Mouse (Mus musculus) midbrain, postnatal 0 days (tissue): Measurements from ENCODE around the gene Cxcl15. TPM values are rescaled to one million over a fixed set of nuclear protein-coding genes. Genes with fewer than 3 reads are reported as not detected.

ENCODE experiments used
- ATAC-seq: fragments of 200-750 bp; cut with Nextera tagmentation; 2 replicates; pipeline ENCODE4 v1.8.0; 2017; ENCODE audit warnings: moderate number of reproducible peaks, mild to moderate bottlenecking, moderate TSS enrichment, moderate library complexity; ENCODE audit not compliant: low FRiP score
- DNase-seq: peaks from one replicate; pipeline ENCODE4 v3.0.0-alpha.2; 2015; ENCODE audit warnings: low spot score
- H3K27ac ChIP-seq: fragments of 300-500 bp; sonication (generic); 2 replicates; pipeline ENCODE4 v1.5.1; 2014; ENCODE audit warnings: low read depth, mild to moderate bottlenecking, low read length, mixed read lengths
- H3K27me3 ChIP-seq: fragments of 300-500 bp; sonication (generic); 2 replicates; pipeline ENCODE4 v1.6.1; 2014; ENCODE audit warnings: low read length, control low read depth, mixed read lengths; ENCODE audit not compliant: insufficient read depth
- H3K36me3 ChIP-seq: fragments of 300-500 bp; sonication (generic); 2 replicates; pipeline ENCODE4 v1.6.1; 2014; ENCODE audit warnings: low read length, control low read depth, mixed read lengths; ENCODE audit not compliant: insufficient read depth
- H3K4me1 ChIP-seq: fragments of 300-500 bp; sonication (generic); 2 replicates; pipeline ENCODE4 v1.6.1; 2014; ENCODE audit warnings: mild to moderate bottlenecking, control low read depth, antibody characterized with exemption, low read length, mixed read lengths; ENCODE audit not compliant: insufficient read depth
- H3K4me2 ChIP-seq: fragments of 300-500 bp; sonication (generic); 2 replicates; pipeline ENCODE4 v1.6.1; 2014; ENCODE audit warnings: low read depth, mild to moderate bottlenecking, low read length, mixed read lengths; ENCODE audit not compliant: poor library complexity, severe bottlenecking
- H3K4me3 ChIP-seq: fragments of 300-500 bp; sonication (generic); 2 replicates; pipeline ENCODE4 v1.5.1; 2014; ENCODE audit warnings: low read depth, mild to moderate bottlenecking, low read length, moderate library complexity
- H3K9ac ChIP-seq: fragments of 300-500 bp; sonication (generic); replicated peaks from 2 replicates; pipeline ENCODE4 v1.6.1; 2014; ENCODE audit warnings: mild to moderate bottlenecking, low read length, moderate library complexity, mixed read lengths; ENCODE audit not compliant: poor library complexity, severe bottlenecking
- H3K9me3 ChIP-seq: fragments of 300-500 bp; sonication (generic); 2 replicates; pipeline ENCODE4 v1.6.1; 2016; ENCODE audit warnings: low read length, control low read depth
- CTCF ChIP-seq: IDR thresholded peaks from 2 replicates; pipeline ENCODE4 v1.5.1; 2016; ENCODE audit warnings: antibody characterized with exemption, mild to moderate bottlenecking
- WGBS: fragments of 180-500 bp; shearing (Covaris S2); extraction: QIAGEN DNeasy Blood & Tissue Kit; methylation state at CpG from one replicate; pipeline ENCODE4 v1.1.7; 2014; 5-methylcytosine and 5-hydroxymethylcytosine counted together
- polyA plus RNA-seq: library from polyadenylated mRNA; unstranded; fragments of >200 nt; fragmentation: Nextera tagmentation; extraction: Ambion mirVana; gene quantifications from 2 replicates; pipeline ENCODE4 v1.2.1, GENCODE M21; 2015
- total RNA-seq: library from RNA; depleted of rRNA; stranded (reverse); fragments of >200 nt; gene quantifications from 2 replicates; pipeline ENCODE4 v1.2.3, GENCODE M21; 2014

Cxcl15 gene
- total and polyA plus RNA-seq, 2 experiments from 2014 or later, result not detected

- no peak overlapping the region for H3K4me2 ChIP-seq
- no peaks in the 10 kb centered on the region for H3K9me3 ChIP-seq
- no peak overlapping the region for H3K27ac ChIP-seq
- WGBS, result 89% methylated on average over 2 of the region's 2 CpGs
- DNase-seq, result no peak
- no peak for TF ChIP-seq CTCF
- H3K4me1 ChIP-seq, result peaks cover 3% of the 10 kb centered on the region; the same call in 1 of the 2 replicates
- H3K4me3 ChIP-seq, result no peak overlapping the region
- no peak for ATAC-seq
- H3K9ac ChIP-seq, result no peak overlapping the region
- H3K36me3 ChIP-seq, result no peaks in the 10 kb centered on the region
- no peaks in the 10 kb centered on the region for H3K27me3 ChIP-seq
Measured at GRCm38 (mm10) chr5:90760844-90761243, 33.5 kb upstream of the Cxcl15 start.

- Histone ChIP-seq H3K4me1 (peaks cover 3% of the 10 kb centered on the region; the same call in 1 of the 2 replicates), H3K27ac (no peak overlapping the region), H3K9me3 (no peaks in the 10 kb centered on the region), H3K9ac (no peak overlapping the region), H3K4me3 (no peak overlapping the region), H3K36me3 (no peaks in the 10 kb centered on the region), H3K4me2 (no peak overlapping the region), H3K27me3 (no peaks in the 10 kb centered on the region)
- DNase-seq, result no peak
- TF ChIP-seq CTCF, result no peak
- ATAC-seq, result no peak
- 89% methylated on average over 3 of the region's 3 CpGs for WGBS
Measured at GRCm38 (mm10) chr5:90761834-90762233, 32.5 kb upstream of the Cxcl15 start.

- no peak overlapping the region for H3K27ac ChIP-seq
- no peak for DNase-seq
- TF ChIP-seq CTCF, result no peak
- H3K4me1 ChIP-seq, result 0 out of 2 replicates have a peak, but pooled peaks cover under 1% of the 10 kb centered on the region
- H3K4me2 ChIP-seq, result no peak overlapping the region
- no peaks in the 10 kb centered on the region for H3K9me3 ChIP-seq
- 80% methylated on average over 12 of the region's 12 CpGs for WGBS
- no peaks in the 10 kb centered on the region for H3K27me3 ChIP-seq
- no peak overlapping the region for H3K9ac ChIP-seq
- no peak for ATAC-seq
- no peaks in the 10 kb centered on the region for H3K36me3 ChIP-seq
- H3K4me3 ChIP-seq, result no peak overlapping the region
Measured at GRCm38 (mm10) chr5:90763912-90764665, 30.2 kb upstream of the Cxcl15 start.

- TF ChIP-seq CTCF, result no peak
- Histone ChIP-seq H3K4me2 (no peak overlapping the region), H3K27ac (no peak overlapping the region), H3K36me3 (no peaks in the 10 kb centered on the region), H3K4me1 (no peaks in the 10 kb centered on the region), H3K9ac (no peak overlapping the region), H3K4me3 (no peak overlapping the region), H3K27me3 (no peaks in the 10 kb centered on the region), H3K9me3 (no peaks in the 10 kb centered on the region)
- peak; percentile 8 for DNase-seq
- WGBS, result 88% methylated on average over 8 of the region's 8 CpGs
- no peak for ATAC-seq
Measured at GRCm38 (mm10) chr5:90765821-90766606, 28.3 kb upstream of the Cxcl15 start.

GRCm38 (mm10) chr5:90768218-90768617 lies 26.1 kb upstream of the Cxcl15 start, which contains the start of gene Ppbp:
Ppbp (plus strand) TSS chr5:90768518.
- ATAC-seq (no peak), DNase-seq (no peak)
- no peak for TF ChIP-seq CTCF
- Histone ChIP-seq H3K4me2 (no peak within 1 kb of the TSS), H3K36me3 (no peaks in the 10 kb centered on the region), H3K9ac (no peak within 1 kb of the TSS), H3K4me1 (no peaks in the 10 kb centered on the region), H3K27ac (no peak within 1 kb of the TSS), H3K27me3 (no peaks in the 10 kb centered on the region), H3K4me3 (no peak within 1 kb of the TSS), H3K9me3 (no peaks in the 10 kb centered on the region)
- WGBS, result 62% methylated on average over 3 of the region's 3 CpGs

GRCm38 (mm10) chr5:90771369-90771768 lies 23.0 kb upstream of the Cxcl15 start:
- Histone ChIP-seq H3K36me3 (no peaks in the 10 kb centered on the region), H3K4me1 (no peaks in the 10 kb centered on the region), H3K4me2 (no peak overlapping the region), H3K4me3 (no peak overlapping the region), H3K27me3 (no peaks in the 10 kb centered on the region), H3K9me3 (no peaks in the 10 kb centered on the region), H3K9ac (no peak overlapping the region), H3K27ac (no peak overlapping the region)
- no peak for TF ChIP-seq CTCF
- no peak for ATAC-seq
- 59% methylated on average over 3 of the region's 3 CpGs for WGBS
- no peak for DNase-seq
